Mouse (Mus musculus) liver, postnatal 0 days (tissue): ENCODE measurements around the gene Naa10. TPM values are rescaled to one million over a fixed set of nuclear protein-coding genes. Genes with fewer than 3 reads are reported as not detected.

ENCODE experiments used
- ATAC-seq: fragments of 200-750 bp; cut with Nextera tagmentation; 2 replicates; pipeline ENCODE4 v1.8.0; 2017; ENCODE audit warnings: mild to moderate bottlenecking, moderate library complexity
- DNase-seq: peaks from one replicate; pipeline ENCODE4 v3.0.0-alpha.2; 2016
- H3K27ac ChIP-seq: fragments of 300-500 bp; sonication (generic); 2 replicates; pipeline ENCODE4 v1.5.1; 2014; ENCODE audit warnings: antibody characterized with exemption, moderate library complexity, mild to moderate bottlenecking, low read depth
- H3K27me3 ChIP-seq: fragments of 300-500 bp; sonication (generic); 2 replicates; pipeline ENCODE4 v1.6.1; 2014; ENCODE audit warnings: low read length, control low read depth, mixed read lengths; ENCODE audit not compliant: insufficient read depth
- H3K36me3 ChIP-seq: fragments of 300-500 bp; sonication (generic); replicated peaks from 2 replicates; pipeline ENCODE4 v1.6.1; 2014; ENCODE audit warnings: mild to moderate bottlenecking, control low read depth, low read length, moderate library complexity, mixed read lengths; ENCODE audit not compliant: insufficient read depth
- H3K4me1 ChIP-seq: fragments of 300-500 bp; sonication (generic); 2 replicates; pipeline ENCODE4 v1.6.1; 2014; ENCODE audit warnings: antibody characterized with exemption, mild to moderate bottlenecking, control low read depth; ENCODE audit not compliant: insufficient read depth
- H3K4me2 ChIP-seq: fragments of 300-500 bp; sonication (generic); 2 replicates; pipeline ENCODE4 v1.6.1; 2014; ENCODE audit warnings: low read depth, mild to moderate bottlenecking, low read length, moderate library complexity, mixed read lengths
- H3K4me3 ChIP-seq: fragments of 300-500 bp; sonication (generic); 2 replicates; pipeline ENCODE4 v1.5.1; 2014; ENCODE audit warnings: low read depth, low read length
- H3K9ac ChIP-seq: fragments of 300-500 bp; sonication (generic); replicated peaks from 2 replicates; pipeline ENCODE4 v1.6.1; 2014; ENCODE audit warnings: mild to moderate bottlenecking, moderate library complexity
- H3K9me3 ChIP-seq: fragments of 300-500 bp; sonication (generic); 2 replicates; pipeline ENCODE4 v1.6.1; 2016; ENCODE audit warnings: mild to moderate bottlenecking, control low read depth, low read length, mixed read lengths
- CTCF ChIP-seq: sonication (generic); IDR thresholded peaks from 2 replicates; pipeline ENCODE4 v1.5.1; 2016; ENCODE audit warnings: antibody characterized with exemption, low read depth
- EP300 ChIP-seq: IDR thresholded peaks from 2 replicates; pipeline ENCODE4 v1.6.1; 2016; ENCODE audit warnings: antibody characterized with exemption, low read depth, mild to moderate bottlenecking
- WGBS: fragments of 180-500 bp; shearing (Covaris S2); extraction: QIAGEN DNeasy Blood & Tissue Kit; methylation state at CpG from one replicate; pipeline ENCODE4 v1.1.7; 2014; ENCODE audit not compliant: insufficient replicate concordance; 5-methylcytosine and 5-hydroxymethylcytosine counted together
- polyA plus RNA-seq: library from polyadenylated mRNA; unstranded; fragments of >200 nt; fragmentation: Nextera tagmentation; extraction: Ambion mirVana; gene quantifications from 2 replicates; pipeline ENCODE4 v1.2.1, GENCODE M21; 2015

Gene Naa10
- polyA plus RNA-seq, 1 experiment from 2014 or later, result 48.9 TPM

GRCm38 (mm10) chrX:73922550-73922882, 772 bp upstream of the Naa10 start:
- ATAC-seq, result no peak
- no peak for TF ChIP-seq CTCF
- no peak for TF ChIP-seq EP300
- no peaks in the 10 kb centered on the region for H3K9me3 ChIP-seq
- peak overlapping the region; percentile 85 for H3K4me2 ChIP-seq
- H3K27ac ChIP-seq, result 0 out of 2 replicates have a peak overlapping the region, but pooled peaks have one; percentile 79
- 0 out of 2 replicates have a peak, but pooled peaks cover 8% of the 10 kb centered on the region for H3K36me3 ChIP-seq
- H3K27me3 ChIP-seq, result no peaks in the 10 kb centered on the region
- H3K4me1 ChIP-seq, result no peaks in the 10 kb centered on the region
- 72% methylated on average over 8 of the region's 8 CpGs for WGBS
- no peak for DNase-seq
- H3K9ac ChIP-seq, result peak overlapping the region; percentile 66
- peak overlapping the region; percentile 61 for H3K4me3 ChIP-seq

GRCm38 (mm10) chrX:73921285-73921822, 390 bp downstream of the Naa10 start:
- Histone ChIP-seq H3K27ac (peak overlapping the region; percentile 79), H3K9me3 (no peaks in the 10 kb centered on the region), H3K27me3 (no peaks in the 10 kb centered on the region), H3K4me3 (peak overlapping the region; percentile 61), H3K4me2 (peak overlapping the region; percentile 85), H3K4me1 (no peaks in the 10 kb centered on the region), H3K9ac (peak overlapping the region; percentile 74), H3K36me3 (0 out of 2 replicates have a peak, but pooled peaks cover 8% of the 10 kb centered on the region)
- WGBS, result 14% methylated on average over 34 of the region's 34 CpGs
- DNase-seq (no peak), ATAC-seq (peak; percentile 52)
- TF ChIP-seq EP300, result no peak
- no peak for TF ChIP-seq CTCF

DNA sequence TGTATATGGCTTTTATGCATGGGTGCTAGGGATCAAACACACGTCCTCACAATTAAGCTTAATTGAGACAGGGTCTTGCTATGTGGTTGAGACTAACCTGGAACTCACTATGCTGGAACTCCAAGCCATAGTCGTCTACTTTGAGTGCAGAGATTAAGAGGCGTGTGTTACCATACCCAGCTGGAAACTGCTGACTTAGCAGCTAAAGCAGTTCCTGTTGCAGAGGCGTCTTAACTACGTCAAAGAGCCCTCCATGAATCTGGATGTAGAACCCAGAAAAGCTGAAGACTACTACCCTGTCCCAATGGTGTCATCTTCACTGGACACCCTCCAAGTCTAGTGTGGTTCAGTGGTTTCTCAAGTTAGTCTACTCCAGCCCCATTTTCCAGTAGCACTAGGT, 3.1 kb downstream of the Naa10 start:
- H3K9me3 ChIP-seq, result no peaks in the 10 kb centered on the region
- H3K9ac ChIP-seq, result no peak overlapping the region
- H3K27ac ChIP-seq, result no peak overlapping the region
- H3K27me3 ChIP-seq, result no peaks in the 10 kb centered on the region
- peaks cover 2% of the 10 kb centered on the region; the same call in 1 of the 2 replicates for H3K4me1 ChIP-seq
- H3K4me2 ChIP-seq, result no peak overlapping the region
- ATAC-seq (no peak), DNase-seq (no peak)
- no peak for TF ChIP-seq EP300
- TF ChIP-seq CTCF, result no peak
- H3K4me3 ChIP-seq, result no peak overlapping the region
- WGBS, result 76% methylated on average over 5 of the region's 5 CpGs
- H3K36me3 ChIP-seq, result 0 out of 2 replicates have a peak, but pooled peaks cover 8% of the 10 kb centered on the region

GRCm38 (mm10) chrX:73916945-73917344, 4.8 kb downstream of the Naa10 start:
- TF ChIP-seq CTCF (no peak), EP300 (no peak)

GRCm38 (mm10) chrX:73914827-73915703, 6.7 kb downstream of the Naa10 start:
- WGBS, result 21% methylated on average over 31 of the region's 31 CpGs
- peak overlapping the region; percentile 86 for H3K27ac ChIP-seq
- peak overlapping the region; percentile 37 for H3K4me3 ChIP-seq
- no peaks in the 10 kb centered on the region for H3K9me3 ChIP-seq
- ATAC-seq (peak; percentile 96), DNase-seq (peak; percentile 88)
- H3K27me3 ChIP-seq, result no peaks in the 10 kb centered on the region
- peak; percentile 68 for TF ChIP-seq CTCF
- TF ChIP-seq EP300, result no peak
- H3K4me1 ChIP-seq, result peaks cover 5% of the 10 kb centered on the region; the same call in 1 of the 2 replicates
- peak overlapping the region; percentile 53 for H3K9ac ChIP-seq
- peak overlapping the region; percentile 70 for H3K4me2 ChIP-seq
- 0 out of 2 replicates have a peak, but pooled peaks cover 8% of the 10 kb centered on the region for H3K36me3 ChIP-seq

More at GRCm38 (mm10) chrX:73916945-73917344, 4.8 kb downstream of the Naa10 start:
- Histone ChIP-seq H3K9me3 (no peaks in the 10 kb centered on the region), H3K4me3 (no peak overlapping the region), H3K36me3 (0 out of 2 replicates have a peak, but pooled peaks cover 8% of the 10 kb centered on the region), H3K27me3 (no peaks in the 10 kb centered on the region), H3K4me2 (no peak overlapping the region), H3K4me1 (peaks cover 2% of the 10 kb centered on the region; the same call in 1 of the 2 replicates), H3K9ac (no peak overlapping the region), H3K27ac (no peak overlapping the region)
- 85% methylated on average over 8 of the region's 8 CpGs for WGBS
- ATAC-seq, result no peak
- no peak for DNase-seq

DNA sequence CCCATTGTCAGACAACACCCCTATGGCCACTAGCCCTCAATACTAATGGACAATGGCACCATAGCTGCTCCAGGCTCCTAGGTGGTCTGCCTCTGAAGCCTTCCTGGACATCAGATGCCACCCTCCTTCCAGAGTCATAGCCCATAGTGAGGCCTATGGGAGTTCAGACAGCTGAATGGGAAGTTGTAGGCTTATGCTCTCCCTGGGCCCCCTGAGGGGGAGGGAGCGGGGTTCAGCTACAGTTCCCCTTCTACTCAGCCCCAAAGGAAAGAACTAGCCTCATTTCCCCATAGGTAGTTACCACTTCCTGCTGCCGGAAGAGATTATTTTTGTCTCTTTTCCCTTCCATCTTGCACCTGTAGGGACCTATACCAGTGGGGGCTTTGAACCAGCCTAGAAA, 10.2 kb downstream of the Naa10 start:
- no peaks in the 10 kb centered on the region for H3K27me3 ChIP-seq
- H3K4me1 ChIP-seq, result peaks cover 5% of the 10 kb centered on the region; the same call in 1 of the 2 replicates
- ATAC-seq (peak; percentile 16; the same call in 1 of the 2 replicates), DNase-seq (peak; percentile 52)
- no peak overlapping the region for H3K9ac ChIP-seq
- no peak for TF ChIP-seq EP300
- H3K36me3 ChIP-seq, result no peaks in the 10 kb centered on the region
- 39% methylated on average over 2 of the region's 2 CpGs for WGBS
- peak overlapping the region; percentile 62 for H3K4me2 ChIP-seq
- no peaks in the 10 kb centered on the region for H3K9me3 ChIP-seq
- no peak overlapping the region for H3K4me3 ChIP-seq
- H3K27ac ChIP-seq, result peak overlapping the region; percentile 81
